Mouse (Mus musculus): Measurements from ENCODE around the gene Slc30a9.

DNA sequence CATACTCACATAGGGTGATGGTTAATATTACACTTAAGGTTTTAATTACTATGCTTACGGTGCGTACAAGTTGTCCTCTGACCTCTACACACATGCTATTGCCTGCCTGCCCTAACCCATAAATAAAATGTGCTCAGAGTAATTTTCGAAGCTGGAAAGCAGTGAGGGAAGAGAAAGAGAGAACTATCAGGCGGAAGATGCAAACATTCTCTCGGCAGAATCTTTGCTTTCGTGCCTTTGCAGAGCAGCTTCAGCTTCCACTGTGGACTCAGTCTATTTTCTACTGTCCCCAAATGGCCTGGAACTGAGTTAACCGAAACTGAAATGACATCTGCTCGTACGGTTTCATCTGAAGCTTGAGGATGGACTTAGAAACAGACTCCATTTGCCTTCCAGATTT lies 48.3 kb upstream of the Slc30a9 start:
- TF ChIP-seq CTCF (IDR thresholded peaks at IDR 0.05; ENCODE audit: insufficient read depth, low read length) = no peak
- TF ChIP-seq POLR2A (IDR thresholded peaks at IDR 0.05; ENCODE audit: borderline replicate concordance, extremely low read depth, low read depth, low read length) = no peak

All from lung, adult 2 months (tissue).